Mouse (Mus musculus) erythroblast, embryonic 14.5 days (primary cell): Measurements from ENCODE around the gene Whamm. TPM values are rescaled to one million over a fixed set of nuclear protein-coding genes. Genes with fewer than 3 reads are reported as not detected.

Experiments
- H3K27me3 ChIP-seq: 2 replicates; pipeline ENCODE4 v1.6.1; 2012; ENCODE audit warnings: inconsistent platforms; ENCODE audit not compliant: control insufficient read depth
- H3K36me3 ChIP-seq: 2 replicates; pipeline ENCODE4 v1.6.1; 2012; ENCODE audit warnings: mild to moderate bottlenecking, inconsistent platforms; ENCODE audit not compliant: control insufficient read depth
- H3K4me1 ChIP-seq: 2 replicates; pipeline ENCODE4 v1.6.1; 2012; ENCODE audit warnings: inconsistent platforms; ENCODE audit not compliant: control insufficient read depth
- H3K4me3 ChIP-seq: replicated peaks from 2 replicates; pipeline ENCODE3; 2012; ENCODE audit warnings: moderate library complexity, mild to moderate bottlenecking, inconsistent platforms
- H3K9me3 ChIP-seq: 2 replicates; pipeline ENCODE4 v1.6.1; 2012; ENCODE audit warnings: low read length, inconsistent platforms, mixed read lengths; ENCODE audit not compliant: control insufficient read depth
- GATA1 ChIP-seq: IDR thresholded peaks from 2 replicates; pipeline ENCODE4 v1.6.1; 2012; ENCODE audit warnings: low read length, inconsistent platforms, mixed read lengths
- TAL1 ChIP-seq: IDR thresholded peaks from 3 replicates; pipeline ENCODE4 v1.6.1; 2012; ENCODE audit warnings: low read length, inconsistent platforms, mixed read lengths
- polyA plus RNA-seq: library from polyadenylated mRNA; stranded (reverse); fragments of >175 nt; gene quantifications from 2 replicates; pipeline ENCODE4 v1.2.3, GENCODE M21; 2012

Gene Whamm
- polyA plus RNA-seq, 1 experiment: 3.9 TPM

GRCm38 (mm10) chr7:81604991-81605390 is 33.9 kb downstream of the Whamm start:
- TF ChIP-seq GATA1: no peak
- TF ChIP-seq TAL1: no peak
- H3K9me3 ChIP-seq: no peaks in the 10 kb centered on the region
- peaks cover under 1% of the 10 kb centered on the region for H3K36me3 ChIP-seq
- H3K4me3 ChIP-seq: no peak overlapping the region
- H3K27me3 ChIP-seq: no peaks in the 10 kb centered on the region
- H3K4me1 ChIP-seq: peaks cover 35% of the 10 kb centered on the region

- Histone ChIP-seq H3K4me3 (no peak overlapping the region), H3K36me3 (no peaks in the 10 kb centered on the region), H3K9me3 (no peaks in the 10 kb centered on the region), H3K27me3 (no peaks in the 10 kb centered on the region), H3K4me1 (peaks cover 40% of the 10 kb centered on the region)
- no peak; the same call in 1 of the 2 replicates for TF ChIP-seq GATA1
- peak; percentile 63 for TF ChIP-seq TAL1
Measured at GRCm38 (mm10) chr7:81605489-81605888, 34.4 kb downstream of the Whamm start.

GRCm38 (mm10) chr7:81606452-81606851 is 35.4 kb downstream of the Whamm start:
- Histone ChIP-seq H3K9me3 (no peaks in the 10 kb centered on the region), H3K27me3 (no peaks in the 10 kb centered on the region), H3K4me3 (no peak overlapping the region), H3K36me3 (no peaks in the 10 kb centered on the region), H3K4me1 (peaks cover 41% of the 10 kb centered on the region)
- TF ChIP-seq TAL1 (no peak), GATA1 (no peak)

- no peaks in the 10 kb centered on the region for H3K27me3 ChIP-seq
- peaks cover 27% of the 10 kb centered on the region for H3K4me1 ChIP-seq
- TF ChIP-seq TAL1 (no peak), GATA1 (no peak)
- H3K36me3 ChIP-seq: no peaks in the 10 kb centered on the region
- peak overlapping the region; percentile 10 for H3K4me3 ChIP-seq
- no peaks in the 10 kb centered on the region for H3K9me3 ChIP-seq
Measured at GRCm38 (mm10) chr7:81610125-81610524, 39.1 kb downstream of the Whamm start.

GRCm38 (mm10) chr7:81612856-81613635 is 42.0 kb downstream of the Whamm start:
- H3K4me1 ChIP-seq: peaks cover 10% of the 10 kb centered on the region
- H3K9me3 ChIP-seq: no peaks in the 10 kb centered on the region
- no peaks in the 10 kb centered on the region for H3K36me3 ChIP-seq
- TF ChIP-seq TAL1 (no peak), GATA1 (no peak)
- no peak overlapping the region for H3K4me3 ChIP-seq
- no peaks in the 10 kb centered on the region for H3K27me3 ChIP-seq

- H3K4me1 ChIP-seq: peaks cover 5% of the 10 kb centered on the region
- H3K36me3 ChIP-seq: no peaks in the 10 kb centered on the region
- TF ChIP-seq TAL1: no peak
- H3K9me3 ChIP-seq: no peaks in the 10 kb centered on the region
- H3K4me3 ChIP-seq: no peak overlapping the region
- H3K27me3 ChIP-seq: no peaks in the 10 kb centered on the region
Measured at GRCm38 (mm10) chr7:81615031-81615430, 44.0 kb downstream of the Whamm start.

- peaks cover 7% of the 10 kb centered on the region for H3K9me3 ChIP-seq
- no peaks in the 10 kb centered on the region for H3K27me3 ChIP-seq
- no peak overlapping the region for H3K4me3 ChIP-seq
- no peaks in the 10 kb centered on the region for H3K4me1 ChIP-seq
- no peak for TF ChIP-seq GATA1
- no peak for TF ChIP-seq TAL1
- no peaks in the 10 kb centered on the region for H3K36me3 ChIP-seq
Measured at GRCm38 (mm10) chr7:81622793-81623192, 51.7 kb downstream of the Whamm start.

GRCm38 (mm10) chr7:81623767-81624166 is 52.7 kb downstream of the Whamm start:
- H3K4me3 ChIP-seq: no peak overlapping the region
- no peaks in the 10 kb centered on the region for H3K4me1 ChIP-seq
- H3K27me3 ChIP-seq: no peaks in the 10 kb centered on the region
- H3K9me3 ChIP-seq: peaks cover 7% of the 10 kb centered on the region
- TF ChIP-seq TAL1 (no peak), GATA1 (no peak)
- no peaks in the 10 kb centered on the region for H3K36me3 ChIP-seq

- Histone ChIP-seq H3K36me3 (no peaks in the 10 kb centered on the region), H3K4me3 (no peak overlapping the region), H3K9me3 (peaks cover 8% of the 10 kb centered on the region), H3K4me1 (no peaks in the 10 kb centered on the region), H3K27me3 (no peaks in the 10 kb centered on the region)
- TF ChIP-seq TAL1 (no peak), GATA1 (no peak)
Measured at GRCm38 (mm10) chr7:81626460-81626859, 55.4 kb downstream of the Whamm start.
